Mouse (Mus musculus) kidney, adult 11 months (tissue): Measurements from ENCODE around the gene Tomm40.
A peak's percentile ranks its signal among the peaks of the same experiment; 100 is the strongest.
"Not testable (repeated sequence)": the region's sequence is repeated elsewhere in the genome, so short reads cannot be mapped to it uniquely, and the experiment has no call there.

Experiments used
- DNase-seq: peaks from one replicate; pipeline ENCODE4 v3.0.0; 2022

Gene Tomm40

GRCm38 (mm10) chr7:19702859-19703555 lies 12.2 kb downstream of the Tomm40 start:
- DNase-seq = no peak

- peak; percentile 85 for DNase-seq
Observed at GRCm38 (mm10) chr7:19701069-19701761, 14.0 kb downstream of the Tomm40 start.

GRCm38 (mm10) chr7:19700299-19701068 lies 14.8 kb downstream of the Tomm40 start:
- DNase-seq = no peak

- no peak for DNase-seq
Observed at GRCm38 (mm10) chr7:19699827-19700148, 15.4 kb downstream of the Tomm40 start.

GRCm38 (mm10) chr7:19698907-19699826 lies 16.1 kb downstream of the Tomm40 start, which contains the start of gene Apoe:
TSS of gene Apoe (minus strand) at chr7:19699188.
- DNase-seq = peak; percentile 68

GRCm38 (mm10) chr7:19697949-19698906 lies 17.0 kb downstream of the Tomm40 start:
- no peak for DNase-seq

GRCm38 (mm10) chr7:19696336-19696873 lies 18.8 kb downstream of the Tomm40 start:
- DNase-seq = no peak

- DNase-seq = no peak
Observed at GRCm38 (mm10) chr7:19695881-19696280, 19.4 kb downstream of the Tomm40 start.

GRCm38 (mm10) chr7:19695213-19695594 lies 20.0 kb downstream of the Tomm40 start:
- DNase-seq = no peak

- DNase-seq = no peak
Observed at GRCm38 (mm10) chr7:19694336-19695212, 20.7 kb downstream of the Tomm40 start.

- DNase-seq = no peak
Observed at GRCm38 (mm10) chr7:19693421-19693820, 21.8 kb downstream of the Tomm40 start.

- no peak for DNase-seq
Observed at GRCm38 (mm10) chr7:19691873-19692865, 23.1 kb downstream of the Tomm40 start, which contains the start of gene Apoc1. TSS of gene Apoc1 (minus strand) at chr7:19692660.

GRCm38 (mm10) chr7:19691434-19691833 lies 23.8 kb downstream of the Tomm40 start:
- no peak for DNase-seq

GRCm38 (mm10) chr7:19690845-19691244 lies 24.4 kb downstream of the Tomm40 start:
- DNase-seq = no peak

GRCm38 (mm10) chr7:19688611-19689010 lies 26.6 kb downstream of the Tomm40 start:
- DNase-seq = no peak

GRCm38 (mm10) chr7:19688101-19688500 lies 27.1 kb downstream of the Tomm40 start:
- DNase-seq = no peak

GRCm38 (mm10) chr7:19686927-19687583 lies 28.2 kb downstream of the Tomm40 start:
- not testable (repeated sequence) for DNase-seq

GRCm38 (mm10) chr7:19686521-19686920 lies 28.7 kb downstream of the Tomm40 start:
- no peak for DNase-seq
